Mouse (Mus musculus) midbrain, postnatal 0 days (tissue): Measurements from ENCODE around the gene Ifna4. TPM values are rescaled to one million over a fixed set of nuclear protein-coding genes. Genes with fewer than 3 reads are reported as not detected.
"Not testable (repeated sequence)": the region's sequence is repeated elsewhere in the genome, so short reads cannot be mapped to it uniquely, and the experiment has no call there.

Experiments used
- ATAC-seq: fragments of 200-750 bp; cut with Nextera tagmentation; 2 replicates; pipeline ENCODE4 v1.8.0; 2017; ENCODE audit warnings: moderate number of reproducible peaks, mild to moderate bottlenecking, moderate TSS enrichment, moderate library complexity; ENCODE audit not compliant: low FRiP score
- DNase-seq: peaks from one replicate; pipeline ENCODE4 v3.0.0-alpha.2; 2015; ENCODE audit warnings: low spot score
- H3K27ac ChIP-seq: fragments of 300-500 bp; sonication (generic); 2 replicates; pipeline ENCODE4 v1.5.1; 2014; ENCODE audit warnings: low read depth, mild to moderate bottlenecking, low read length, mixed read lengths
- H3K27me3 ChIP-seq: fragments of 300-500 bp; sonication (generic); 2 replicates; pipeline ENCODE4 v1.6.1; 2014; ENCODE audit warnings: low read length, control low read depth, mixed read lengths; ENCODE audit not compliant: insufficient read depth
- H3K36me3 ChIP-seq: fragments of 300-500 bp; sonication (generic); 2 replicates; pipeline ENCODE4 v1.6.1; 2014; ENCODE audit warnings: low read length, control low read depth, mixed read lengths; ENCODE audit not compliant: insufficient read depth
- H3K4me1 ChIP-seq: fragments of 300-500 bp; sonication (generic); 2 replicates; pipeline ENCODE4 v1.6.1; 2014; ENCODE audit warnings: mild to moderate bottlenecking, control low read depth, antibody characterized with exemption, low read length, mixed read lengths; ENCODE audit not compliant: insufficient read depth
- H3K4me2 ChIP-seq: fragments of 300-500 bp; sonication (generic); 2 replicates; pipeline ENCODE4 v1.6.1; 2014; ENCODE audit warnings: low read depth, mild to moderate bottlenecking, low read length, mixed read lengths; ENCODE audit not compliant: poor library complexity, severe bottlenecking
- H3K4me3 ChIP-seq: fragments of 300-500 bp; sonication (generic); 2 replicates; pipeline ENCODE4 v1.5.1; 2014; ENCODE audit warnings: low read depth, mild to moderate bottlenecking, low read length, moderate library complexity
- H3K9ac ChIP-seq: fragments of 300-500 bp; sonication (generic); replicated peaks from 2 replicates; pipeline ENCODE4 v1.6.1; 2014; ENCODE audit warnings: mild to moderate bottlenecking, low read length, moderate library complexity, mixed read lengths; ENCODE audit not compliant: poor library complexity, severe bottlenecking
- H3K9me3 ChIP-seq: fragments of 300-500 bp; sonication (generic); 2 replicates; pipeline ENCODE4 v1.6.1; 2016; ENCODE audit warnings: low read length, control low read depth
- CTCF ChIP-seq: IDR thresholded peaks from 2 replicates; pipeline ENCODE4 v1.5.1; 2016; ENCODE audit warnings: antibody characterized with exemption, mild to moderate bottlenecking
- WGBS: fragments of 180-500 bp; shearing (Covaris S2); extraction: QIAGEN DNeasy Blood & Tissue Kit; methylation state at CpG from one replicate; pipeline ENCODE4 v1.1.7; 2014; 5-methylcytosine and 5-hydroxymethylcytosine counted together
- polyA plus RNA-seq: library from polyadenylated mRNA; unstranded; fragments of >200 nt; fragmentation: Nextera tagmentation; extraction: Ambion mirVana; gene quantifications from 2 replicates; pipeline ENCODE4 v1.2.1, GENCODE M21; 2015
- total RNA-seq: library from RNA; depleted of rRNA; stranded (reverse); fragments of >200 nt; gene quantifications from 2 replicates; pipeline ENCODE4 v1.2.3, GENCODE M21; 2014; rRNA removed

The Ifna4 gene
- not detected in 2 replicates for total RNA-seq
- not detected in 2 replicates for polyA plus RNA-seq

DNA sequence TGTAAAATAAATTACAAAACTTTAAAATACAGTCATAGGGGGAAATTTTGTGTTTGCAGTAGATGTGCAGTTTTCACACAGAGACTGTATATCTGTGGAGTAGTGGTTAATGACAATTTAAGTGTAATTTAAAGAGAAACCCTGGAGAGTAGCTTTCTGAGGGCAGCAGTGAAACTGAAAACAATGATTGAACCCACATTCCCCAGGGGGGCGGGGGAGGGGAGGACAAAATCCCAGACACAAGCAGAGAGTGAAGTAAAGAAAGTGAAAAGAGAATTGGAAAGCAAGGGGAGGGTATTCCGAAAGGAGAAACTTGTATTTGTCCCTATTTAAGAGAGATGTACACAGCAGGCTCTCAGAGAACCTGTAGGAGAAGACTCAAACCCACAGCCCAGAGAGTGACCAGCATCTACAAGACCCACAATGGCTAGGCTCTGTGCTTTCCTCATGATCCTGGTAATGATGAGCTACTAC, at the start of gene Ifna4:
Ifna4 (plus strand) TSS at position 424 of the 474 bp plus-strand sequence.
- H3K27ac ChIP-seq = no peak within 1 kb of the TSS
- H3K4me3 ChIP-seq = no peak within 1 kb of the TSS
- DNase-seq = no peak
- no peaks in the 10 kb centered on the region for H3K4me1 ChIP-seq
- no peaks in the 10 kb centered on the region for H3K9me3 ChIP-seq
- H3K36me3 ChIP-seq = no peaks in the 10 kb centered on the region
- H3K9ac ChIP-seq = no peak within 1 kb of the TSS
- H3K4me2 ChIP-seq = no peak within 1 kb of the TSS
- H3K27me3 ChIP-seq = no peaks in the 10 kb centered on the region
- ATAC-seq = no peak
- WGBS = 41% methylated on average over 2 of the region's 2 CpGs
- no peak for TF ChIP-seq CTCF

DNA sequence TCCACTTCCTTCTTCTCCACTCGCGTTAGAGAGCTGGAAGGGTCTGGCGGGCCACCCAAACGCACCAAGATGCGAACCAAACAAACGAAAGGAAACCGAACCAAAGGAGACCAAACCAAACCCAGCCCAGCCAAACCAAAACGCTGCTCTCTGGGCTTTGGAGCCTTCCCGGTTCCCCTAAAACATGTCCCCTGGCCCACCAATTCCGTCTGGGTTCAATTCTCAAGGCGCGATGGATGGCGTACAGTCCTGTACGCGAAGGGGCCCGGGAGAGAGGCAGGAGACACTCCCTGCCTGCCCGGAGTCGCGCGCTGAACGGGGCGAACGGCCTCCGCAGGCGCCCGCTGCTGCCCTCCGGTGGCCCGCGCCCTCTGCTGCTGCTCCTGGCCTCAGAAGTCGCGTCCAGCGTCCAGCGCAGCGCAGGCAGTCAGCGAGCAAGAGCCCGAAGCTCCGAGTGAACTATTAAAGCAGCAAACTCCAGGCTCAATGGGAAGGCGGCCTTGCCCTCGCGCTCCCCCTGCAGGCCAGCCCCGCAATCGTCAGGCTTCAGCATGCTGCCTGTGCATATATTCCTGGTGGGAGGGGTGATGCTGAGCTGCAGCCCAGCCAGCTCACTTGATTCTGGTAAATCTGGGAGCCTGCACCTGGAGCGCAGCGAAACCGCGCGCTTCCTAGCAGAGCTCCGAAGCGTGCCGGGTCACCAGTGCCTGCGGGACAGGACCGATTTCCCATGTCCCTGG, 47.6 kb upstream of the Ifna4 start, which contains the start of gene Gm13275:
Gm13275 (plus strand) TSS at position 552 of the 740 bp plus-strand sequence.
- not testable (repeated sequence) for H3K4me2 ChIP-seq, H3K36me3 ChIP-seq, H3K9ac ChIP-seq, H3K4me1 ChIP-seq, H3K9me3 ChIP-seq, H3K27ac ChIP-seq, ATAC-seq, H3K4me3 ChIP-seq, DNase-seq, H3K27me3 ChIP-seq
- peak; percentile 39 for TF ChIP-seq CTCF
- WGBS = 0% methylated on average over 8 of the region's 52 CpGs

DNA sequence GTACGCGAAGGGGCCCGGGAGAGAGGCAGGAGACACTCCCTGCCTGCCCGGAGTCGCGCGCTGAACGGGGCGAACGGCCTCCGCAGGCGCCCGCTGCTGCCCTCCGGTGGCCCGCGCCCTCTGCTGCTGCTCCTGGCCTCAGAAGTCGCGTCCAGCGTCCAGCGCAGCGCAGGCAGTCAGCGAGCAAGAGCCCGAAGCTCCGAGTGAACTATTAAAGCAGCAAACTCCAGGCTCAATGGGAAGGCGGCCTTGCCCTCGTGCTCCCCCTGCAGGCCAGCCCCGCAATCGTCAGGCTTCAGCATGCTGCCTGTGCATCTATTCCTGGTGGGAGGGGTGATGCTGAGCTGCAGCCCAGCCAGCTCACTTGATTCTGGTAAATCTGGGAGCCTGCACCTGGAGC, 44.6 kb upstream of the Ifna4 start, which contains the start of gene Gm13279:
Gm13279 (plus strand) TSS at position 301 of the 400 bp plus-strand sequence.
- not testable (repeated sequence) for DNase-seq, H3K27me3 ChIP-seq, H3K4me2 ChIP-seq, H3K9ac ChIP-seq, H3K4me3 ChIP-seq, H3K9me3 ChIP-seq, ATAC-seq, H3K27ac ChIP-seq, H3K4me1 ChIP-seq, H3K36me3 ChIP-seq
- WGBS = no CpG with 5 or more reads among the region's 28 CpGs

DNA sequence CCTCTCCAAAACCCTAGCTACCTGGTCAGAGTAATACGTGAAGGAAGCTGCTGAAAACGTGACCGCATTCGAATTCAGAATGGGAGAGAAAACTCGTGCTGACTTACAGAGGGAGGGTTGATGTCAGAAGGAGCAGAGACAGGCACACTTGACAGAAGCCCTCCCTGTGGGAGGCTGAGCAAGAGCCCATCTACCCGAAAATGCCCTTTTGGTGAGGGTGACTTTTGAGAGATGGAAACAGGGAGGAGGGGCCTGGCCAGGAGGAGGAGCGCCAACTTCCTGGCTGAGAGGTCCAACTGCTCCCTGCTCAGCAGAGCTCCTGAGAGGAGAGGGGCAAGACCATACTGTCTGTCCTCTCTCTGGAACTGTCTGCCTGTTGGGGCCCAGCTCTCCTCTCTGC, 42.3 kb upstream of the Ifna4 start, which contains the start of gene Gm13285:
Gm13285 (plus strand) TSS at position 301 of the 400 bp plus-strand sequence.
- H3K27me3 ChIP-seq, H3K4me3 ChIP-seq, DNase-seq, H3K4me1 ChIP-seq, ATAC-seq, H3K27ac ChIP-seq, H3K36me3 ChIP-seq, H3K4me2 ChIP-seq, H3K9ac ChIP-seq, H3K9me3 ChIP-seq: not testable (repeated sequence)
- 17% methylated on average over 3 of the region's 7 CpGs for WGBS

GRCm38 (mm10) chr4:88802954-88803353, 38.7 kb upstream of the Ifna4 start, which contains the start of gene Gm13287:
Gm13287 (plus strand) TSS chr4:88803254.
- not testable (repeated sequence) for DNase-seq, ATAC-seq, H3K4me3 ChIP-seq, H3K9me3 ChIP-seq, H3K4me2 ChIP-seq, H3K9ac ChIP-seq, H3K36me3 ChIP-seq, H3K4me1 ChIP-seq, H3K27ac ChIP-seq, H3K27me3 ChIP-seq
- no CpG with 5 or more reads among the region's 29 CpGs for WGBS

DNA sequence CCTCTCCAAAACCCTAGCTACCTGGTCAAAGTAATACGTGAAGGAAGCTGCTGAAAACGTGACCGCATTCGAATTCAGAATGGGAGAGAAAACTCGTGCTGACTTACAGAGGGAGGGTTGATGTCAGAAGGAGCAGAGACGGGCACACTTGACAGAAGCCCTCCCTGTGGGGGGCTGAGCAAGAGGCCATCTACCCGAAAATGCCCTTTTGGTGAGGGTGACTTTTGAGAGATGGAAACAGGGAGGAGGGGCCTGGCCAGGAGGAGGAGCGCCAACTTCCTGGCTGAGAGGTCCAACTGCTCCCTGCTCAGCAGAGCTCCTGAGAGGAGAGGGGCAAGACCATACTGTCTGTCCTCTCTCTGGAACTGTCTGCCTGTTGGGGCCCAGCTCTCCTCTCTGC, 36.4 kb upstream of the Ifna4 start, which contains the start of gene Gm13288:
Gm13288 (plus strand) TSS at position 301 of the 400 bp plus-strand sequence.
- H3K27ac ChIP-seq, H3K9ac ChIP-seq, H3K27me3 ChIP-seq, DNase-seq, ATAC-seq, H3K36me3 ChIP-seq, H3K4me1 ChIP-seq, H3K4me3 ChIP-seq, H3K9me3 ChIP-seq: not testable (repeated sequence)
- WGBS = no CpG with 5 or more reads among the region's 8 CpGs
- peak within 1 kb of the TSS; percentile 35 for H3K4me2 ChIP-seq
